Mouse (Mus musculus): ENCODE data around the gene Pdilt. TPM values are rescaled to one million over a fixed set of nuclear protein-coding genes. Genes with fewer than 3 reads are reported as not detected.
"Not testable (repeated sequence)": the region's sequence is repeated elsewhere in the genome, so short reads cannot be mapped to it uniquely, and the experiment has no call there.

The Pdilt gene
- polyA plus RNA-seq (2017; shearing (Covaris generic)) = not detected

- no peak for ATAC-seq
These were observed at the start of gene Pdilt for GRCm38 (mm10) chr7:119523389-119523788. Gene Pdilt, minus strand, starts transcription at chr7:119523489.

GRCm38 (mm10) chr7:119562476-119562875 is 39.2 kb upstream of the Pdilt start:
- ATAC-seq = not testable (repeated sequence)

GRCm38 (mm10) chr7:119561441-119561840 is 38.2 kb upstream of the Pdilt start:
- no peak for ATAC-seq

GRCm38 (mm10) chr7:119560452-119560835 is 37.2 kb upstream of the Pdilt start:
- no peak for ATAC-seq

GRCm38 (mm10) chr7:119559789-119560451 is 36.6 kb upstream of the Pdilt start:
- ATAC-seq = no peak

- no peak for ATAC-seq
These were observed 30.8 kb upstream of the Pdilt start, which contains the start of gene Acsm2 for GRCm38 (mm10) chr7:119554040-119554439. Gene Acsm2, plus strand, starts transcription at chr7:119554340.

- no peak for ATAC-seq
These were observed 27.4 kb upstream of the Pdilt start for GRCm38 (mm10) chr7:119550471-119551222.

GRCm38 (mm10) chr7:119545572-119545971 is 22.3 kb upstream of the Pdilt start:
- no peak for ATAC-seq

GRCm38 (mm10) chr7:119542445-119542844 is 19.2 kb upstream of the Pdilt start:
- no peak for ATAC-seq

- no peak for ATAC-seq
These were observed 11.1 kb upstream of the Pdilt start for GRCm38 (mm10) chr7:119534389-119534788.

- ATAC-seq = no peak
These were observed 9.6 kb upstream of the Pdilt start for GRCm38 (mm10) chr7:119532924-119533323.

GRCm38 (mm10) chr7:119528617-119529016 is 5.3 kb upstream of the Pdilt start:
- no peak for ATAC-seq

- ATAC-seq = no peak
These were observed 4.3 kb upstream of the Pdilt start for GRCm38 (mm10) chr7:119527548-119527947.

GRCm38 (mm10) chr7:119527135-119527534 is 3.8 kb upstream of the Pdilt start:
- ATAC-seq = no peak

GRCm38 (mm10) chr7:119526486-119526885 is 3.2 kb upstream of the Pdilt start:
- no peak for ATAC-seq

GRCm38 (mm10) chr7:119525881-119526281 is 2.6 kb upstream of the Pdilt start:
- ATAC-seq = no peak

GRCm38 (mm10) chr7:119522385-119522784 is 904 bp downstream of the Pdilt start:
- no peak for ATAC-seq

GRCm38 (mm10) chr7:119521816-119522215 is 1.5 kb downstream of the Pdilt start:
- no peak for ATAC-seq

- no peak for ATAC-seq
These were observed 3.6 kb downstream of the Pdilt start for GRCm38 (mm10) chr7:119519654-119520053.

- ATAC-seq = no peak
These were observed 4.1 kb downstream of the Pdilt start, which contains the start of gene Acsm5 for GRCm38 (mm10) chr7:119519163-119519562. Gene Acsm5, plus strand, starts transcription at chr7:119519463.

GRCm38 (mm10) chr7:119516272-119516558 is 7.1 kb downstream of the Pdilt start:
- ATAC-seq = no peak

- no peak for ATAC-seq
These were observed 7.6 kb downstream of the Pdilt start for GRCm38 (mm10) chr7:119515492-119516271.

- no peak for ATAC-seq
These were observed 10.2 kb downstream of the Pdilt start for GRCm38 (mm10) chr7:119513056-119513455.
